Mouse (Mus musculus) frontal cortex, postnatal 36 days (tissue): ENCODE measurements around the gene Mast4.
A peak's percentile ranks its signal among the peaks of the same experiment; 100 is the strongest.

Experiments used
- DNase-seq, 2 experiments: peaks; one replicate each; pipeline ENCODE4 v3.0.0; 2022; ENCODE audit warnings: low spot score in 2 of 2

Mast4 gene

DNA sequence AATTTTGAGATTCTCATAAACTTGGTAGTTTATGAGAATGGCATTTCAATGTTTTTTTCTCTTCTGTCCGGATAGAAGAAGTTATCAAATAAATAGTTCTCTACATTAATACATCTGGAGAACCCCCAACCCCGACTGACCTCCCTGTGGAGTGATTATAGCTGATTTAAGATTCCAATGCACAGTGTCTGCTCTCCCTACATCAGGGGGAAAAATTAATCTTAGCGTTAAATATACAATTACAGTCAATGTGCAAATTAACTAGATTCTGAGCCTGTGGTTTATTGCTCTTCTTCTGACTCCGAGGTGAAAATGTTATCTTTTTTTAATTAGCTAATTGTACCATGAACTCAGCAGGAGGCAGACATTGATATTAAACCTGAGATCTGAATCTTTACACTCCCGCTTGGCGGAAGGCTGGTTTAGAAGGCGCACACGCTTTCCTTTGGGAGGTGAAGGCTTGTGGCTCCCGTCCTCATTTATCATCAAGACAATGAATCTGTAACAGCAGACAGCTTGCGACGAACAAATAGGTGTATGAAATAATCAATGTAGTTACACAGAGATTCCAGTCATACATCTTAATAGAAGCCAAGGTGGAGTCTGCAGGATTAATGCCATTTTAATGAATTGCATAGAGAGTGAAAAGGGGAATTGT lies 274.2 kb downstream of the Mast4 start:
- DNase-seq, result no peak

DNA sequence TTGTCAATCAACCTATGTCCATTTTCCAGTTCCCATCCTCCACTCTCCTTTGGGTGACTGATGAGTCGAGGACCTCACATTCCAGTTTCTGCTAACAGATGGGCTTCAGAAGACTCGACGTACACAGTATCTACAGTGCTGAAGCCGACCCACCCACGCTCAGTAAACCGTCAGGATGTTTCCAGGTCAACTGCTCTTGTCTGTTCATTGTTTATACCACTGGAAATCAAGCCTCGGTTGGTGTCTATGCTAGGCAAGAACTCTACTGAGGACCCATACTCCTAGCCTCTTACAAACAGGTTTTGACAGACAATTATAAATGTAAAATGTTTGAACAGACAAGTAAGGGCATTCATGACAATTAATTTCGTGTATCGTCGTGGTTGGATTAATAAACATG lies 277.8 kb downstream of the Mast4 start:
- DNase-seq, result no peak

DNA sequence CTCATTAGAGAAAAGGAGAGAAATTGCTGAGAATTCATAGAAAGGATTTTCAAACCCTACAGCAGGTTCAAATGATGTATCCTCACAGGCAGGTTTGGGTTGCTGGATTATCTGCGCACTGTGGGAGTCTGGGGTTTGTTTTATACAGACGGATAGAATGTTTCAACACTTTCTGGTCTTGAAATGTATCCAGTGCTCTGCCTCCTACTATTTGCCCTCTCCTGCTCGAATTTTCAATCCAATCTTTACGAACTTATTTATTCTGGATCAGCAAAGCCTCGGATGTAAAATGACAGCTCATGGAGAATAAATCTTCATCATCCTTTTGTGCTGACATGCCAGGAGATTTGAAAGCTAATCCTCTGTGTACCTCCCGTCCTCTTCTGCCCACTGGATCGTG lies 281.6 kb downstream of the Mast4 start:
- DNase-seq, result no peak

DNA sequence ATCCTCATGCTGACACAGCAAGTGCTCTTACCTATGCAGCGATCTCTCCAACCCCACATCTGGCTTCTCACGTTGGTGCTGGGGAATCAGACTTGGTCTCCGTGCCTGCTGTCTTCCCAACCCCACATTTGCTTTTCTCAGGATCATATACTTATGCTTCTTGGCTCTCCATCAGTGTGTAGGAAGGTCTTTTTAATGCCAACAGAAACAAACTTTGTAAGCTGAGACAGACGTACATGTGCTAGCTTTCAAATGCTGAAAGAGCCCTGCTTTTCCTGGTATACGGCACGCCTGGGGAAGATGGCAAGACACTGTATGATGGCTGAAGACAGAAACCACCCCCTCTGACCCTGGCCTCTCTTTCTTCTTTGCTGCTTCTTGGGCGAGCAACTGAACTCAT lies 285.3 kb downstream of the Mast4 start:
- DNase-seq, result peak in 1 of 2 experiments; percentile 24

DNA sequence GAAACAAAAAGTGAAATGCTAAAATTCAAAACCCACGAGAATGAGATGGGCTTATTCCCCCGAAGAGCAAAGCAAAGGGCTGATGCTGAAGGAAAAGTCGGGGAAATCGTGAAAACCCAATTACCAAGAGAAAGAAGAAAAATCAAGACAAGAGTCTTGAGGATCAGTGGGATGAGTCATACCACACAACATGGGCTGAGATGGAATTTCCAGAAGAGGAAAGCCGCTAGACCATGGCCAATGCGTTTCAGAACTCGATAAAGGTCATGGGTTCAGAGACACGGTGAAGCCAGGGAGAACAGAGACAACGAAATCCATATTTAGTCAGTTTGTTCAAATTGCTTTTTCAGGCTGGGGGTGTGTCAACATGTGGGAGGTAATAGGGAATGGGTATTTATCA lies 290.6 kb downstream of the Mast4 start:
- DNase-seq, result no peak

DNA sequence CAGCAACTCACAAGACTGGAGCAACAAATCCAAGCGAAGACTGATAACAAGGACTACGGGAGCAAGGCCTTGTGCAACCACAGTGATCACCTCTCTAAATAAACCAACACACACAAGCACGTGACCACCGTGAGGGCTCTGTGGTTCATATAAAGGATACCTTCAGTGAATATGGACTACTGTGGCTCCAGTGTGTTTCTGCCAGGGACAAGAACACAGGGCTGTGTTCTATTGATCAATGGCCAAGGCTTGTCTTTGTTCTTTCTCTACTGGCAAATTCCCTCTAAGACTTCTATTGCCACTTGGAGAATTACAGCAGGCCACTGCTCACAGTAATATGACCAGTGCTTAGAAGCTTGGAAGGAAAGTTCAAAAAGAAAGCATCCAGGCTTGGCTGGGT lies 291.3 kb downstream of the Mast4 start:
- no peak for DNase-seq

DNA sequence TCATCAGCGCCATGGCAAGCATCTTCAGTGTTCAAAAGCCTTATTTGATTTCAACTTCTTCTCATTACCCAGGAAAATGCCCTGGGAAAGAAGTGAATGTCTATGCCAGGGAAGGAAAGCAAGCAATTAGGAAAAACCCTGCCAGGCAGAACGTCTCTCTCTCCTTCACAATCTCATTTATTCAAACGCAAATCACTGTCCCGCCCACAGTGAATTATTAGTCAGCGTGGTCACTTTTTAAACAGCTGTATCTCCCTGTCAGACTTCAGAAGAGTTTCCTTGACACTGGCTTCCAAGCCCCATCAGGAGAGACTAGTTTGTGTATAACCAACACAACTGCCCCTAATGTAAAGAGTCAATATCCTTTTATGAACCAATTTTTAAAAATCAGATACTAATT lies 296.8 kb downstream of the Mast4 start:
- no peak for DNase-seq

DNA sequence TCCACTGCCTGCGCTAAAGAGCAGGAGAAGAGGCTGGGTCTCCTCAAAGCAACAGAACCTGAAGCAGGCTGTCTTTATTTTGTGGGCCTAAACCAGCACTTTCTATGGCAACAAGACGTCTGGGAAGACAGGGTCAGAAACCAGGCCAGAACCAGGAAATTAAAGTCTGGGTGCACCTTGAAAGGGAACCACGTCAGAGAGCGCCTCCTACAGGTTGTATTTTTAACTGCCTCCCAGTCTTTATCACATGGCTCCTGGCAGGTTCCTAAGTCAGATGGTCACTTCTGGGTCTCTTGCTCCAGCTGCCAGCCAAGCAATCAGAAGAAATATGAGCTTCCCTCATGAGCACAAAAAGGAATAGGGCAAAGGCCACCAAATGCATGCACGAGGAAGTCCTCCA lies 304.9 kb downstream of the Mast4 start:
- no peak for DNase-seq

DNA sequence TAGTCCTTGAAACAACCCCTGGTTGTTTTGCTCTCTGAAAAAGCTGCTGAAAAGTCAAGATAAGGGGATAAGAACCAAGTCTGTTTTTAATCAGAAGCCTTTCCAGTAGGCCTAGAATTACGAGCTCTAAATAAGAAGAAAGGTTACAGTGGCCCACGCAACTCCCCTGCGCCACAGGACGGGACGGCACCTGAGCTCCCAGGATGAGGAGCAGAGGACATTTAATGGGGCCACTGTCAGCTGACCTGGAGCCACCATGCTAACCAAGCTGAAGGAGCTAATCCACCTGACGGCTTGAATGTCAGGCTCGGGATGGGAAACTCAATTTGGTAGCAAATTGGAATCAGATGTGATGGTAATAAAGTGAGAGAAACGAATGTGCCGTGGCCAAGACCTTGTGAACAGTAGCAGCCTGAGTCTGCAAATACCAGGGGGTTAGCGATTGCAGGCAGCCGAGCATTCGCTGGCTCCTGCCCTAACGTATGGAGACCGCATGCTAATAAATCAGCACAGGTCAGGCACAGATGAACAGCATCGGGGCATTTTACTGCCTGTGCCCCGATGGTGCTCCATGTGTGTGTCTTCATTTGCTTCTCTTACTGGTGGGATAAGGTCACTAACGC lies 306.7 kb downstream of the Mast4 start:
- no peak for DNase-seq

DNA sequence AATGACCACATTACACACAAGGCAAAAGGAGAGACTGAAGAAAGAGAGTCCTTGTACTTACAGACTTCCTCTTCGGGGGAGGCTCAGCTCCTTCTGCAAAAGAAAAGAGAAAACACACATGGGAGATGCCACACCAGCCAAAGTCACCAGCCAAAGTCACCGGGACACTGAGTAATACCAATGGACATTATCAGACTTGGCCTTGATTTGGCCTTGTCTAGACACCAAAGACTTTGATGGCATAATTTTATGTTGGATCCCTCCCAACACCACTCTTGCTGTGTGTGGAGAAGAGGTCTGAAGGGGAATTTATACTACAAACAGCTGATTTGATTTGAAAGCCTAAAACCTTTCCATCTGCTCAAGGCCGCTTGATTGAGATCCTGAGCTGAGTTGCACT lies 308.8 kb downstream of the Mast4 start:
- no peak for DNase-seq

DNA sequence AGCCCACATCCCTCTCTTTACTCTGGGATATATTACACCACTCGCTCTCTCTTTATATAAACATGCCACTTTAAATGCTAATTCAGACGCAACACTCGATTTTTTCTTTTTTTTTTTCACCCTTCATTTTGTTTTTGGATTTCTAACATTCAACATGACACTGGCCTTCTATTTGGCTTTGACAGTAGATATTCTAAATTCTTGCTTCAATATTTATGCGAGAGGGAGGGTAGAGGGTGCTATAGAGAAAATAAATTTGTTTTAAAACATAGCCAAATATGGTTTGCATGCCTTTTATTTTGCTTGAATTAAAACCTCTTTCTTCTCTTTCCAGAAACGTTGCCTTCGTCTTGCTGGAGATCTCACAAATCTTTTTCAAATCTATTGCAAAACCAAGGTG lies 315.8 kb downstream of the Mast4 start:
- no peak for DNase-seq

DNA sequence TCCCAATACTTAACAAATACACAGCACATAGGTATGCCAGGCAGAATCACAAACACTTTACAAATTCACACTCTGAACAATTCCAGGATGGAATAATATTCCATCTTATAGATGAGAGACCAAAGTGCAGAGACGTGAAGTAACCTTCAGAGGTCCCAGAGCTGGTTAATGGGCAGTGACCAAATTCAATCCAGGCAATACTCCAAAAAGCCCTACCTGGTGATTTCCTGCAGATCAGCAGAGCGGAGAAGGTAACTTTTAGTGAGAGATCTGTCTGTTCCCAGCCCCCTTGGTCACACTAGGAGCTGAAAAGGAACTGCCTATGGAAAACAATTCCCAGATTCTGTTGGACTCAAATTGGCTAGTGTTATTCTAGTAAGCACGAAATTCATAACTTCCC lies 316.6 kb downstream of the Mast4 start:
- DNase-seq, result no peak

DNA sequence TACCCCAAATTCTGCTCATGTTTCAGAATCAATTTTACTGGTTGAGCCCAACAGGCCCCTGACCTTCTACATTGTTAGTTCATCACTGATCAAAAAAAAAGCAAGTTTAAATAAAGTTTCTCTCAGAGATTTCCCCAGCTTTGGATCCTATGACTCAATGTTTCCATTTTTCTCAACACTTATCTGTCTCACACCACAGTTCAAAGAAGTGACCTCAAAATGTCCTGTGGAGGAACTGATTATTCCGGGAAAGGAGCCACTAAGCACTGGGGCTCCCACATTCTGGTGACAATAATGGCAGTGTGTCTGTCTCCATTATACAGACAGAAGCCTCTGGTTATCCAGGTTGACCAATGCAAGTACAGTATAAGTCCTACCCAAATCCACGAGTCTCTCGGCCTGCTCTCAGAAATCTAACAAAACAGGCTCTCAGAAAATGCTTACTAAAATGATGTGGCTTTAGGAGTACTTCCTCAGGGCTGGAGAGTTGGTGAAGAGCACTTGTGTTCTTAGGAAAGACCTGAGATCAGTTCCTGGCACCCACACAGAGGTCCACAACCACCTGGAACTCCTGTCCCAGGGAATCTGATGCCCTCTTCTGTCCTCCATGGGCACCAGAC lies 319.1 kb downstream of the Mast4 start:
- no peak for DNase-seq

DNA sequence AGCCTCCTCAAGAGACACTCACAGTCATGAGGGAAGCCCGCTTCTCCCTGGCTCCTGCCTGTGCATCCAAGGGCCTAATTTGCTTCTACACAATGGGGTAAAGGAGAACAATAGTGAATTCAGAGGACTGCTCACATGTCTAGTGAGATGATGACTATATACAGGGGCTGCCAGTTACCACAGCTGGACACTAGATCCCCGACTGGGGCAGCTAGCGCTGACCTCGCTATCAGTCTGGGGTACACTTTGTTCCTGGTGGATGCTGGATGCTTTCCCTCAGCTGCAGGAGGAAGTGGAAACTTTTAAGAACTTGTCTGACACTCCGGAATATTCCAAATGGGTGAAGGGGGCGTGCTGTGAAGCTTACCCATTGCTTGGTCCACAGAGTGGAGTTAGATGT lies 319.7 kb downstream of the Mast4 start:
- no peak for DNase-seq

DNA sequence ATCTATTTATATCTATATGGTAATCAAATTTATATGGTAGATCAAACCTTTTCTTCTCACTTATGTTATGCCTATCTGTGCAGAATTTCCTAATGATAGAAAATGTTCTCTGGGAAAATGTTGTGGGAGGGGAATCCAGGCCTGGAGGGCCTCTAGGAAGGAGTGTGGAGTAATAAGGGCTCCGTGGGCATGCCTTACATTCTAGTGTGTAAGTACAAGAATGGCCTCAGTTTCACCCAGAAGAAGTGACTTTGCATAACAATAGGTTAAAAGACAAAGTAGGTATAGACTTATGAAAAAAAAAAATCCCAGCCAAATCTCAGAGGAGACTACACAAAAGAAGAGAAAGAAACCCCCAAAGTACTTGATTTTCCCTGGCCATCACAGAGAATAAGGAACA lies 320.1 kb downstream of the Mast4 start:
- no peak for DNase-seq

DNA sequence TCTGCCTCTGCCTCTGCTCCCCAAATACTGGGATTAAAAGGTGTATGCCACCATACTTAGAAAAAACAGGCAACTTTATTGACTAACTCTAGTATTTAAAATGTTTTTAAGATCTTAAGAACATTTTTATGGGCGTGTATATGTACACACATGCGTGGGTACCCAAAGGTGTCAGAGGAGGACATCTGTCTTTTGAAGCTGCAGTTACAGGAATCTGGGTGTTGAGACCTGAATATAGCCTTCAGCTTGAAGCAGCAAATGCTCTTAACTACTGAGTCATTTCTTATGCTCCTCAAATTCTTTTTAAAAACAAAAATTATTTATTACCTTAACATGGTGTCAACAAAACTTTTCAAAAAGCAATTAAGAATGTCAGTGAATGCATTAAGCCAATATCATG lies 329.1 kb downstream of the Mast4 start:
- no peak for DNase-seq

DNA sequence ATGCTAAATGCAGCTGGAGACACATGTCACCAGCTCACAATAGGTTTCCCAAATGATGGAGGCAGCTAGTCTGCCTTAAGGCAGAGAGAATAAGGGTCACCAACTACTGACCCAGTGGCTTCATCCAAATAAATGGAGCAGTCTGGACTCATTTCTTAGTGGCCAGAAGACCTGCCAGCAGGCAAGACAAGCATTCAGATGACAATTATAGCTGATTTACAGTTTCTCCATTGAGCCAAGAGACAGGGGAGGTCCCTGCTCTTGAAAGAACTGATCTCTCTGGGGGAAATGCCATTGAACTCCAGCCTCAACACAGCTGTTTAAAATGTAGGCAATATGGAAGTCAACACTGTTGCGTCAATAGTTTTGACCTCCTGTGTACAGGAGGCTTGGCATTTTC lies 332.5 kb downstream of the Mast4 start:
- no peak for DNase-seq

DNA sequence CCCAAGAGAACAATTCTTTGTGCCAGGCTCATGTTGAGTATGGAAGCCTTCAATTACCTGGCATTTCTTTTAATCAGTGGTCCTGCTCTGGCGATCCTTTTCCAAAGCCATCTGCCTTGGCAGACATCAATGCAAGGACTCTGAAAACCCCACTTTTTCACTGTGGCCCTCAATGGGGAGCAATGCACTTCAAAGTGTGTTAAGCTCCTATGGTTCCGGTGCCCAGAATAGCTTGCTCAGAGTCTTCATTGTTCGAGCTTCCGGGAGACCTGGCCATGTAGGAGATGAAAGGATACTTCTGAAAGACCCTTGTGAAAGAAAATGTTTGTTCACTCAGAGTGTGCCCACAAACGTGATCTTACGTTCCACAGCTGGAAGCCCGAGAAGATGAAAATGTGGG lies 333.4 kb downstream of the Mast4 start:
- no peak for DNase-seq

DNA sequence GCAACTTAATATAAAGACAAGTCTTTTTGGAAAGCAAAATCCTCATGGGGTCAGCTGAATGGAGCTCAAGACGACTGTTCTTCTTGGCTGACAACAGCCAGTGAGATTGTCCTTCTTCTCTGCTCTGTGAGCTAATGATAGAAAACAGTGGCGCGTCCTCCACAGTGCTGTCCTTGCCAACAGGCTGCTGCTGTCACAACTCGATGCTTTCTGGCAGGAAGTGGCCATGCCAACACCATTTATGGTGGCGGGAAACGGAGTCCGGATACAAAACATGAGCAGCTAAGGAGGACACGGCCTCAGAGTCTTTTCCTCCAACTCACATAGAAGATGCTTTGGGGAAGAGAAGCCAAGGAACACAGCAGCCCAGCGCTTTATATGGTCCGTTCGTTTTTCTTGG lies 340.2 kb downstream of the Mast4 start:
- peak; percentile 10 to 11 for DNase-seq

DNA sequence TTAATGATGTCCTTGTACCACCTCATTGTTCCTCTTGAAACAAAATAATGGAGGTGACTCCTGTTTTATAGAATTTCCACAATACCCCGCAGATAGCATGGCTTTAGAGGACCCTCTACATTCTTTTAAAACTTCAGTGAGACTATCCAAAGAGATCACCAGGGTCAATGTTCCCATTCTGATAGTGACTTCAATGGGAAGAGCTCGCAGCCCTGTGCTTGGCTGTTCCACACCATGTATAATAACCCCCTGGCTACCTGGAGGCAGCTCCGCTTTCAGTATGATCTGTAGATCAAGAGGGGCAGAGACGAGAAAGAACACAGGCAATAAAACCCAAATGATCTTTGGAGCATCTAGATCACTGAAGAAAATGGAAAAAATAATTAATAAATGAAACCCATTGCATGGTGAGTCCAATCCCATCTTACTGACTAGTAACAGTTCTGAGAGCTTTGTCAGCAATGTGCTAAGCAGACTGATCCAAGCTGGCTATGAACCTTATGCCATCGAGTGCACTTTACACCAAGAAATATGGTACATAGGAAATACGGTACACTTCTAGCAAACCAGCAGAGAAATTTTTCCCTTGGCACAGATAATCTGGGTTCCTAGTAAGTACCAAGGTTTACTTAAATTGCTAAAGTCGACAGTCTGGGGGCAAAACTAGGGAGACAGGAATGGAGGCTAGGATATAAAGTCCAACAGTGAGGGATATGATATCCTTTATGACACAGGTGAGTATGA lies 341.4 kb downstream of the Mast4 start:
- no peak for DNase-seq

DNA sequence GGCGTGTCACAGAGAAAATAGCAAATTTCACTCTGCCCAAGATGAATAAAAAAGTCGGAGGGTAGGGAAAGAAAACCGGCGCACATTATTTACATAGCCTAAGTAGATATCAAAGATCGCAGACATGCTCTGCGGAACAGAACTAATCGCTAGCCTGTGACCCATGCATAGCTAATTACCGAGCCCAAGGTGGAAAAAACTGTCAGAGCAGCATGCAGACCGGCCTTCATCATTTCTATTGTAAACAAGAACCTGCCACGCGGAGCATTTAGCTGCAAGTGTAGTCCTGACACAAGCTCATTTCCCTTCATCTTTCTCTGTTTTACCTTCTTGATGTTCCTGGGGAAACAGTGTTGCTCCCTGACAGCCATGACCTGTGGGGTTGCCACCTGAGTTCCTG lies 342.4 kb downstream of the Mast4 start:
- no peak for DNase-seq

DNA sequence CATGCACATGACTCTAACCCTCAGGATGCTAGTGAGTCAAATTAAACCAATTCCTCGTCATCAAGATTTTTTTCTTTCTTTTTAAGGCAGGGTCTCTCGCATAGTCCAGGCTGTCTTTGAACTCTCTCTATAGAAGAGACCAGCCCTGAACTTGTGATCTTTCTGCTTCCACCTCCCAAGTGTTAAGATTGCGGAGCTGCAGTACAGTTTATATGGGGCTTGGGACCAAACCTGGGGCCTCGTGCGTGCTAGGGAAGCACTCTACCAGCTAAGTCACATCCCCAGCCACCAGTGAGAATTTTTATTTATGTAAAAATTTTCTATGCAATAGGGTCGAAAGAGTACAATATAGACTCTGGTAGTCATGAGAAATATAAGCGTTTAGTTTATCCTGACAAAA lies 343.1 kb downstream of the Mast4 start:
- DNase-seq, result no peak

DNA sequence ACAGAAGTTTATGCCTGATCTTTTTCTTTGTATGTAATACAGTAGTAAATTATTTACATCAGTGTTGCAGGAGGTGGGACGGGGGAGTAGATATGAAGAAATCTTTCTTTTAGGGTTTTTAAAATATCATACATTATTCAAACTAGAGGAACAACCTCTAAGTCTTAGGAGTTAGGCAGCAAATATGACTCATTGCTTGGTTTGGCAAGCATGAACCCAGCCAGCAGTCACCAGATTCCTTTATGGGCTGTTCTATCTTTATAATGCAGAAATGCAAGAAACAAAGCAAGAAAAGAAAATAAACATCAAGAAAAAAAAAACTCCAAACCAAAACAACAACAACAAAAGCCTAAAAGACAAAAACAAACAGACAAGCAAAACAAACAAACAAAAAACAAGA lies 344.2 kb downstream of the Mast4 start:
- no peak for DNase-seq
